Comparison of ENCODE assay signal across 28 mouse cellular contexts in genomic region chr9:30577243-30577642, GRCm38 (mm10).
A peak's percentile ranks its signal among the peaks of the same experiment; 100 is the strongest.
DNase-seq lines count a peak whose midpoint lies in the region; ATAC-seq and TF ChIP-seq lines count a peak whose summit lies in the region.
"Had no signal": no experiment of that assay in that cellular context is flagged by ENCODE, and none has a peak within 500 bp of the region (broad histone marks: within the 10 kb centered on the region; RNA-seq: fewer than 3 reads in every experiment).

No protein-coding gene starts in this region.

- DNase-seq in heart, adult 11 months: peak; percentile 89
- DNase-seq in heart, adult 9 months (ENCODE audit: low spot score in 2 of 2): no peak
- no peak for DNase-seq in heart, postnatal 25 days (ENCODE audit: low spot score)
- DNase-seq in CH12.LX (ENCODE audit: extremely low read depth): peak; percentile 35
- DNase-seq in embryo, embryonic 9.5 days (ENCODE audit: extremely low spot score): no peak
- DNase-seq: adrenal gland, postnatal 14 days; cerebellum, adult 11 months; cerebellum, adult 2 months; cerebellum, adult 9-11 months; cerebellum, postnatal 25 days; gastrocnemius, postnatal 10 days; gastrocnemius, postnatal 36 days; heart, adult 18-20 months; heart, postnatal 36 days; kidney, adult 11 months; kidney, adult 8-10 months had no signal

- TF ChIP-seq CTCF in CH12.LX (conservative IDR thresholded peaks at IDR 0.05 in 1 of 2, IDR thresholded peaks at IDR 0.05 in 1 of 2; ENCODE audit: low read depth in 2 of 2, low read length in 2 of 2): no peak

- dilution Hi-C loops in CH12.LX (cut with MboI; ENCODE audit: extremely low pct_ligation_motif_present, extremely low pct_unique_long_range_greater_than_20kb, low sequenced_read_pairs): no loop called here

- in situ Hi-C loops in CH12.LX (cut with MboI; ENCODE audit: low pct_ligation_motif_present, low pct_unique_long_range_greater_than_20kb, low sequenced_read_pairs): no loop called here

- H3K9ac ChIP-seq in heart, embryonic 15.5 days: no peak overlapping the region
- H3K9ac ChIP-seq in CH12.LX (ENCODE audit: insufficient read depth, low read depth): no peak overlapping the region
- H3K9ac ChIP-seq: embryonic facial prominence, embryonic 13.5 days; forebrain, embryonic 12.5 days; forebrain, embryonic 15.5 days; hindbrain, embryonic 13.5 days; intestine, embryonic 15.5 days had no signal

- H3K79me2 ChIP-seq in CH12.LX (replicated peaks; ENCODE audit: control insufficient read depth, extremely low read depth, insufficient read depth, poor library complexity, severe bottlenecking): no peaks in the 10 kb centered on the region

- TF ChIP-seq EP300 in CH12.LX (IDR thresholded peaks at IDR 0.05; ENCODE audit: low read length): peak; percentile 43; the same call in 1 of the 2 replicates

- no peak overlapping the region for H3K4me2 ChIP-seq in heart, embryonic 15.5 days
- H3K4me2 ChIP-seq in CH12.LX (ENCODE audit: insufficient read depth, low read depth, poor library complexity, severe bottlenecking): peak overlapping the region; percentile 5; the same call in 1 of the 2 replicates
- H3K4me2 ChIP-seq: embryonic facial prominence, embryonic 13.5 days; forebrain, embryonic 12.5 days; forebrain, embryonic 15.5 days; hindbrain, embryonic 13.5 days; intestine, embryonic 15.5 days had no signal

- H3K4me3 ChIP-seq in heart, embryonic 15.5 days: no peak overlapping the region
- H3K4me3 ChIP-seq in CH12.LX (replicated peaks in 1 of 3; ENCODE audit: low read depth in 2 of 3, low read length in 2 of 3, poor library complexity in 1 of 3): no peak overlapping the region
- H3K4me3 ChIP-seq: embryonic facial prominence, embryonic 10.5 days; embryonic facial prominence, embryonic 13.5 days; erythroblast, embryonic 14.5 days; forebrain, embryonic 12.5 days; forebrain, embryonic 15.5 days; hindbrain, embryonic 10.5 days; hindbrain, embryonic 13.5 days; intestine, embryonic 15.5 days had no signal

- TF ChIP-seq RAD21 in CH12.LX (IDR thresholded peaks at IDR 0.05; ENCODE audit: low read depth, low read length): no peak

- ATAC-seq in heart, embryonic 15.5 days (replicated peaks; ENCODE audit: insufficient number of reproducible peaks, insufficient read depth, low FRiP score, low read depth): no peak
- ATAC-seq: activated CD4-positive, CD25-positive, alpha-beta regulatory T cell, adult 4 months; CD4-positive, CD25-positive, alpha-beta regulatory T cell, adult 4 months; forebrain, embryonic 15.5 days; hindbrain, embryonic 16.5 days; intestine, embryonic 15.5 days had no signal

- intact Hi-C loops in heart, postnatal 25 days (cut with DNase I): no loop called here

- no peaks in the 10 kb centered on the region for H3K27me3 ChIP-seq in heart, embryonic 15.5 days
- H3K27me3 ChIP-seq in CH12.LX (replicated peaks): no peaks in the 10 kb centered on the region
- H3K27me3 ChIP-seq: embryonic facial prominence, embryonic 13.5 days; forebrain, embryonic 12.5 days; forebrain, embryonic 15.5 days; hindbrain, embryonic 13.5 days; intestine, embryonic 15.5 days had no signal

- TF ChIP-seq POLR2A in CH12.LX (IDR thresholded peaks at IDR 0.05; ENCODE audit: low read depth, low read length): no peak

- 54% methylated on average over 4 of the region's 4 CpGs for WGBS in heart, embryonic 15.5 days

- no peaks in the 10 kb centered on the region for H3K36me3 ChIP-seq in heart, embryonic 15.5 days
- no peaks in the 10 kb centered on the region for H3K36me3 ChIP-seq in CH12.LX (replicated peaks in 1 of 2; ENCODE audit: control insufficient read depth in 1 of 2, insufficient read depth in 1 of 2, low read length in 1 of 2)
- H3K36me3 ChIP-seq: embryonic facial prominence, embryonic 10.5 days; embryonic facial prominence, embryonic 13.5 days; forebrain, embryonic 12.5 days; forebrain, embryonic 15.5 days; hindbrain, embryonic 10.5 days; hindbrain, embryonic 13.5 days; intestine, embryonic 15.5 days had no signal

- no peaks in the 10 kb centered on the region for H3K9me3 ChIP-seq in heart, embryonic 15.5 days (replicated peaks)
- no peaks in the 10 kb centered on the region for H3K9me3 ChIP-seq in CH12.LX (replicated peaks; ENCODE audit: low read length)
- H3K9me3 ChIP-seq: embryonic facial prominence, embryonic 10.5 days; embryonic facial prominence, embryonic 13.5 days; forebrain, embryonic 12.5 days; forebrain, embryonic 15.5 days; hindbrain, embryonic 10.5 days; hindbrain, embryonic 13.5 days; intestine, embryonic 15.5 days had no signal

- H3K4me1 ChIP-seq in heart, embryonic 15.5 days (replicated peaks): peaks cover 22% of the 10 kb centered on the region
- H3K4me1 ChIP-seq in CH12.LX (ENCODE audit: control insufficient read depth in 1 of 2, insufficient read depth in 2 of 2): peaks cover 15 to 18% of the 10 kb centered on the region in 2 experiments
- H3K4me1 ChIP-seq: forebrain, embryonic 15.5 days; intestine, embryonic 15.5 days had no signal

- H3K27ac ChIP-seq in heart, embryonic 15.5 days: peak overlapping the region; percentile 35; the same call in 1 of the 2 replicates
- H3K27ac ChIP-seq in CH12.LX (ENCODE audit: insufficient read depth, low read depth): no peak overlapping the region
- H3K27ac ChIP-seq: embryonic facial prominence, embryonic 10.5 days; embryonic facial prominence, embryonic 13.5 days; forebrain, embryonic 12.5 days; forebrain, embryonic 15.5 days; hindbrain, embryonic 10.5 days; hindbrain, embryonic 13.5 days; intestine, embryonic 15.5 days had no signal

TF ChIP-seq in CH12.LX, 34 proteins besides CTCF, POLR2A, EP300 and RAD21:
- peak; percentile 74 for TF ChIP-seq MYC (IDR thresholded peaks at IDR 0.05; ENCODE audit: low read depth, low read length)
- no peak for TF ChIP-seq USF1 (IDR thresholded peaks at IDR 0.05; ENCODE audit: low read depth, low read length)
- TF ChIP-seq ZNF384 (IDR thresholded peaks at IDR 0.05; ENCODE audit: low read depth, low read length): no peak
- peak; percentile 20; the same call in 1 of the 2 replicates for TF ChIP-seq BHLHE40 (IDR thresholded peaks at IDR 0.05; ENCODE audit: low read depth, low read length)
- peak; percentile 17; the same call in 1 of the 2 replicates for TF ChIP-seq ETS1 (conservative IDR thresholded peaks at IDR 0.05; ENCODE audit: low read depth, low read length)
- TF ChIP-seq IRF4 (IDR thresholded peaks at IDR 0.05; ENCODE audit: low read depth, low read length): peak; percentile 56; the same call in 1 of the 2 replicates

Comparison
In these comparisons a context has a peak if more than half of its experiments do, and no peak if none do; other contexts are left out.
1. DNase-seq: peak in heart, adult 11 months (single experiment) and CH12.LX (single experiment); none in heart, adult 9 months (0 of 2), heart, postnatal 25 days (single experiment) and embryo, embryonic 9.5 days (single experiment).